Mouse (Mus musculus): ENCODE data around the gene Gm10134. TPM values are rescaled to one million over a fixed set of nuclear protein-coding genes. Genes with fewer than 3 reads are reported as not detected.
A peak's percentile ranks its signal among the peaks of the same experiment; 100 is the strongest.

Gene Gm10134
- polyA plus RNA-seq, 1 experiment from 2014 or later = 8.5 TPM

DNA sequence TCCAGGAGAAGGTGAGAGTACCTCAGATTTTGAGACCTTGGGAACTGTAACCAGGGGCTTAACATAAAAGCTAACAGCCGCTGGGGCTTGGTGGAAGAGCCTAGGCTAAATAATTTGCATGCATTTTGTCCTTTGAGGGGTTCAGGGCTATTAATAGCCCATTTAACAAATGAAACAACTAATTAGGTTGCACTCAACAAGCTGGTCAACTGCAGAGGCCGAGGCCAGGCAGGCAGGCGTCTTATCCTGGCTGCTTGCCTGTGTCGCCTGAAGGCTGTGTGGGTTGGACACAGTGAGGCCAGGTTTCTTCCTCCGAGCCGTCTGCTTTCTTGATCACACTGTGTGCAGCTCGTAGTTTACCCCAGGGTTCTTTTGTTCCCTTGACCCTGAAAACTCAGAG is 29.8 kb downstream of the Gm10134 start:
- ATAC-seq (ENCODE audit: insufficient read depth, low FRiP score, low read depth) = no peak
- H3K4me1 ChIP-seq = peaks cover 75% of the 10 kb centered on the region
- H3K36me3 ChIP-seq = no peaks in the 10 kb centered on the region
- H3K27ac ChIP-seq = peak overlapping the region; percentile 82
- H3K4me3 ChIP-seq (replicated peaks) = no peak overlapping the region
- WGBS = 51% methylated on average over 7 of the region's 7 CpGs
- H3K4me2 ChIP-seq = peak overlapping the region; percentile 87; the same call in 1 of the 2 replicates
- no peaks in the 10 kb centered on the region for H3K27me3 ChIP-seq (replicated peaks)
- no peaks in the 10 kb centered on the region for H3K9me3 ChIP-seq
- no peak overlapping the region for H3K9ac ChIP-seq

- H3K4me2 ChIP-seq = peak overlapping the region; percentile 87; the same call in 1 of the 2 replicates
- H3K4me3 ChIP-seq (replicated peaks) = no peak overlapping the region
Measured at GRCm38 (mm10) chr2:28536166-28536565, 30.3 kb downstream of the Gm10134 start.

DNA sequence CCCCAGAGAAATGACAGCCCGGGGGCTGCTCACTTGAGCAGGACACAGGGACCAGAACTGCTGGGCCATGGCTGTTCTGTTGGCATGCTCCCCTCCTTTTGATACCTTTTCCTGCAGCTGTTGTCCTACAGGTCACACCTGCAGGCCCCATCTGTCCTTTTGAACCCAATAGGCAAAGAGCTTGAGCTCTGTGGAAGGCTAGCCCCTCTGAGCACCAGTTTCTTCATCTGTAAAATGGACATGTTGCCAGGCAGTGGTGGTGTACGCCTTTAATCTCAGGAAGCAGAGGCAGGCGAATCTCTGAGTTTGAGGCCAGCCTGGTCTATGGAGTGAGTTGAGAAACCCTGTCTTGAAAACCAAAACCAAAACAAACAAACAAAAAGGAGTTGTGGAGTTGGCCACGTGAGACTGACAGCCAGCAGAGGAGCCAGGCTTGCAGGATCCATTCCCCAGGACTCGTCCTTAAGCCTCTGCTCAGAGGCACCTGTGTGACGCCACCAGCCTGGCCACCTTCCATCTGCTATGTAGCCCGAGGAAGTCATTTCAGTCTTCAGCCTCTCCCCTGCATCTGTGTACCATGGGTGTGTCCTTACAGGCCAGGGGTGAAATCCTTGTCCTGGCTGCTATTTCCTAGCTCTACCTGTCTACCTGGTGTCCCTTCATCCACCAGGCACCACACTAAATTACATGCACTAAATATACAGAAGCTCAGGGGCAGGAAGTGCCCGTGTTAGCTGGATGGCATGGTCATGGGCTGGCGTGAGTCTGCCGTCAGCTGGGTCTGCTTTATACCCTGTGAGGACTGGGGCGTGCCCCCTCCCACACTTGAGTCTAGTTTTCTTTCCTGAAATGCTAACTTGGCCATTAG is 31.1 kb downstream of the Gm10134 start:
- Histone ChIP-seq H3K4me2 (no peak overlapping the region), H3K9ac (no peak overlapping the region; the same call in 1 of the 2 replicates), H3K9me3 (no peaks in the 10 kb centered on the region), H3K36me3 (no peaks in the 10 kb centered on the region; the same call in 1 of the 2 replicates), H3K4me1 (peaks cover 76% of the 10 kb centered on the region), H3K4me3 (replicated peaks) (no peak overlapping the region), H3K27me3 (replicated peaks) (no peaks in the 10 kb centered on the region), H3K27ac (peak overlapping the region; percentile 63)
- 72% methylated on average over 11 of the region's 11 CpGs for WGBS
- no peak for ATAC-seq (ENCODE audit: insufficient read depth, low FRiP score, low read depth)

More at GRCm38 (mm10) chr2:28536166-28536565, 30.3 kb downstream of the Gm10134 start:
- H3K4me1 ChIP-seq = peaks cover 75% of the 10 kb centered on the region
- no peaks in the 10 kb centered on the region for H3K27me3 ChIP-seq (replicated peaks)
- WGBS = 42% methylated on average over 4 of the region's 4 CpGs
- ATAC-seq (ENCODE audit: insufficient read depth, low FRiP score, low read depth) = no peak
- H3K9ac ChIP-seq = no peak overlapping the region
- no peaks in the 10 kb centered on the region for H3K9me3 ChIP-seq
- H3K27ac ChIP-seq = peak overlapping the region; percentile 82
- H3K36me3 ChIP-seq = no peaks in the 10 kb centered on the region

GRCm38 (mm10) chr2:28537634-28537920 is 31.7 kb downstream of the Gm10134 start:
- no peak overlapping the region for H3K4me2 ChIP-seq
- ATAC-seq (ENCODE audit: insufficient read depth, low FRiP score, low read depth) = no peak
- WGBS = 42% methylated on average over 4 of the region's 4 CpGs
- peak overlapping the region; percentile 35 for H3K27ac ChIP-seq
- H3K36me3 ChIP-seq = peaks cover 4% of the 10 kb centered on the region
- H3K9ac ChIP-seq = no peak overlapping the region
- no peaks in the 10 kb centered on the region for H3K9me3 ChIP-seq
- H3K27me3 ChIP-seq (replicated peaks) = no peaks in the 10 kb centered on the region
- H3K4me1 ChIP-seq = peaks cover 76% of the 10 kb centered on the region
- H3K4me3 ChIP-seq (replicated peaks) = no peak overlapping the region

- ATAC-seq (ENCODE audit: insufficient read depth, low FRiP score, low read depth) = no peak
- Histone ChIP-seq H3K9ac (no peak overlapping the region), H3K4me3 (replicated peaks) (no peak overlapping the region), H3K27me3 (replicated peaks) (no peaks in the 10 kb centered on the region), H3K9me3 (no peaks in the 10 kb centered on the region), H3K36me3 (peaks cover 7% of the 10 kb centered on the region), H3K4me1 (peaks cover 70% of the 10 kb centered on the region), H3K4me2 (no peak overlapping the region), H3K27ac (peak overlapping the region; percentile 67; the same call in 1 of the 2 replicates)
- 74% methylated on average over 8 of the region's 8 CpGs for WGBS
Measured at GRCm38 (mm10) chr2:28537995-28538816, 32.3 kb downstream of the Gm10134 start.

- H3K9ac ChIP-seq = no peak overlapping the region
- no peaks in the 10 kb centered on the region for H3K27me3 ChIP-seq (replicated peaks)
- peak overlapping the region; percentile 67 for H3K27ac ChIP-seq
- no peaks in the 10 kb centered on the region for H3K9me3 ChIP-seq
- 50% methylated on average over 1 of the region's 1 CpGs for WGBS
- H3K4me1 ChIP-seq = peaks cover 67% of the 10 kb centered on the region
- no peak overlapping the region for H3K4me2 ChIP-seq
- peaks cover 9% of the 10 kb centered on the region for H3K36me3 ChIP-seq
- H3K4me3 ChIP-seq (replicated peaks) = no peak overlapping the region
- ATAC-seq (ENCODE audit: insufficient read depth, low FRiP score, low read depth) = no peak
Measured at GRCm38 (mm10) chr2:28538817-28539128, 32.9 kb downstream of the Gm10134 start.

DNA sequence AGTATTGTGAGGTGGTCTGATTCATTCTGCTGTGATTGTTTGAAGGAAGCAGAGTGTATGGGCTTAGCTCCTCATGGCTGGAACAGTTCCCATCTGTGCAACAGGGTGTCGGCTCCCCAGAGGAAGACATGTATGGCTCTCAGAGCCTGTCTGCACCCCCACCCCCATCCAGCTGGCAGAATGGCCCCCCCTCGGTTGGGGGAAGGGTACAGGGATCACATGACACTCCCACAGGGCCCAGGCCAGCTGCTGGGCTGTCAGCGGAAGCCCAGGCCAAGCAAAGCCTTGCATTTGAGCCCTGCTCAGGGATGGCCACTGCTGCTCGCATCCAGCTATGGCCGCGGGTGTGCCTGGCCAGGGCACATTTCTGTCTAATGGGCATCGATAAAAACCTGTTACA is 33.3 kb downstream of the Gm10134 start:
- no peak overlapping the region for H3K9ac ChIP-seq
- peak overlapping the region; percentile 67 for H3K27ac ChIP-seq
- no peaks in the 10 kb centered on the region for H3K9me3 ChIP-seq
- H3K4me1 ChIP-seq = peaks cover 63% of the 10 kb centered on the region
- WGBS = 42% methylated on average over 7 of the region's 7 CpGs
- peaks cover 13% of the 10 kb centered on the region for H3K36me3 ChIP-seq
- H3K4me3 ChIP-seq (replicated peaks) = no peak overlapping the region
- 0 out of 2 replicates have a peak, but pooled peaks have one; percentile 23 for ATAC-seq (ENCODE audit: insufficient read depth, low FRiP score, low read depth)
- no peaks in the 10 kb centered on the region for H3K27me3 ChIP-seq (replicated peaks)
- H3K4me2 ChIP-seq = peak overlapping the region; percentile 17

DNA sequence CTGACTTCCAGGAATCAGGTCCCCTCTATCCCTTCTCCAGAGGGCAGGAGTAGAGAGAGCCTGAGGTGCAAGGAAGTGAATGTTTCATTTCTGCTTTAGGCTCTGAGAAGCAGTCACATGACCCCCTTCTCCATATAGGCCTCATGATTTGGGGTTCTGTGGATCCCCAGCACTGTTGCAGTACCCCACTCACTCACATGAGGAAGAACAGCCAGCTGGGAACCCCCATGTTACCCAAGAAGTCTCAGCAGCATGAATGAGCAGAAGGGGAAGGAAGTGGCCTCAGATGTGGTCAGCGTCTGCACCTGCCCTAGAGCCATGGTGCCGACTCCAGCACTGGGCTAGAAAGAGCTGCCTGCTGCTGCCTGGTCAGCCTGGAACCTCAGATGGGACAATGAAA is 34.1 kb downstream of the Gm10134 start:
- peaks cover 55% of the 10 kb centered on the region for H3K4me1 ChIP-seq
- no peak overlapping the region for H3K4me3 ChIP-seq (replicated peaks)
- 73% methylated on average over 2 of the region's 2 CpGs for WGBS
- ATAC-seq (ENCODE audit: insufficient read depth, low FRiP score, low read depth) = no peak
- H3K9ac ChIP-seq = no peak overlapping the region
- peak overlapping the region; percentile 67 for H3K27ac ChIP-seq
- peaks cover 18% of the 10 kb centered on the region for H3K36me3 ChIP-seq
- H3K4me2 ChIP-seq = no peak overlapping the region
- H3K27me3 ChIP-seq (replicated peaks) = no peaks in the 10 kb centered on the region
- H3K9me3 ChIP-seq = no peaks in the 10 kb centered on the region

DNA sequence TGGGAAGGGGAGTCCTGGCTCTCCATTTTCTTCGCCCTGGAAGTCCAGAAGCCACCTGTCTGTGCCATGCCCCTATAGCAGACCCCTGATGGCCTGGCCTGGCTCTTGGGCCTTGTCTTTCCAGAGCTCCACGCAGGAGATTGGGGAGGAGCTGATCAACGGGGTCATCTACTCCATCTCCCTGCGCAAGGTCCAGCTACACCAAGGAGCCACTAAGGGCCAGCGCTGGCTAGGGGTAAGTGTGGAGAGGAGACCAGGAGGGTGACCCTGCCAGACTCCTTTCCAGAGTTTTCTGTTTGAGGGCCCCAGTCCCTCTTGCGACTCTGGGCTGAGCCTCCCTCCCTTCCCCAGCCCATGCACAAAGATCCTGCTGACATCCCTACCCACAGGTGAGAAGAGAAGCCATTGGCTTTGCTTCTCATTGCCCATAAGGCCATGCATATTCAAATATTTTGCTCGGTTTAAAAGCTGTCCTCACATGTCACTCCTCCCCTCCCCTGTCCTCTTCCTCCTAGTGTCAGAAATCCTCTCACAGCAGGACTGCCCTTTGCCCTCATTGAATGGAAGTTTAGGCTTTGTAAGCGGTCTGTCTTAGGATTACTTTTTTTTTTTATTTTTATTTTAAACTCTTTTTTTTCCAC is 34.8 kb downstream of the Gm10134 start:
- Histone ChIP-seq H3K9me3 (no peaks in the 10 kb centered on the region), H3K36me3 (peaks cover 25% of the 10 kb centered on the region), H3K4me2 (no peak overlapping the region), H3K9ac (no peak overlapping the region), H3K27me3 (replicated peaks) (no peaks in the 10 kb centered on the region), H3K27ac (no peak overlapping the region), H3K4me3 (replicated peaks) (no peak overlapping the region), H3K4me1 (peaks cover 48% of the 10 kb centered on the region)
- ATAC-seq (ENCODE audit: insufficient read depth, low FRiP score, low read depth) = no peak
- 75% methylated on average over 8 of the region's 8 CpGs for WGBS

DNA sequence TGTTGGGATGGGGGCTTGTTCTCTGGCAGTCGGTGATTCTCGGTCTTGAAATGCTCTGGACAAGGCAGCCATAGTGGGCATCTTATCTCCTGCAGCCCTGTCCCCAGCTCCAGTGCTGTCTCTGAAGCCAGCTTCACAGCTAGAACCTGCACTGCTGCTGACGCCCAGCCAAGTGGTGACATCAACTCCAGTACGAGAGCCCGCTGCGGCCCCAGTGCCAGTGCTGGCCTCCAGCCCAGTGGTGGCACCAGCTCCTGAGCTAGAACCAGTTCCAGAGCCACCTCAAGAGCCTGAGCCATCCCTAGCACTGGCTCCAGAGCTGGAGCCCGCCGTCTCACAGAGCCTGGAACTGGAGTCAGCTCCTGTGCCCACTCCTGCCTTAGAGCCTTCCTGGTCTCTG is 38.0 kb downstream of the Gm10134 start:
- peaks cover 33% of the 10 kb centered on the region for H3K36me3 ChIP-seq
- H3K4me3 ChIP-seq (replicated peaks) = no peak overlapping the region
- H3K9me3 ChIP-seq = no peaks in the 10 kb centered on the region
- 93% methylated on average over 8 of the region's 8 CpGs for WGBS
- no peaks in the 10 kb centered on the region for H3K27me3 ChIP-seq (replicated peaks)
- H3K27ac ChIP-seq = no peak overlapping the region
- H3K4me2 ChIP-seq = no peak overlapping the region
- peaks cover 21% of the 10 kb centered on the region for H3K4me1 ChIP-seq
- H3K9ac ChIP-seq = no peak overlapping the region
- no peak for ATAC-seq (ENCODE audit: insufficient read depth, low FRiP score, low read depth)

DNA sequence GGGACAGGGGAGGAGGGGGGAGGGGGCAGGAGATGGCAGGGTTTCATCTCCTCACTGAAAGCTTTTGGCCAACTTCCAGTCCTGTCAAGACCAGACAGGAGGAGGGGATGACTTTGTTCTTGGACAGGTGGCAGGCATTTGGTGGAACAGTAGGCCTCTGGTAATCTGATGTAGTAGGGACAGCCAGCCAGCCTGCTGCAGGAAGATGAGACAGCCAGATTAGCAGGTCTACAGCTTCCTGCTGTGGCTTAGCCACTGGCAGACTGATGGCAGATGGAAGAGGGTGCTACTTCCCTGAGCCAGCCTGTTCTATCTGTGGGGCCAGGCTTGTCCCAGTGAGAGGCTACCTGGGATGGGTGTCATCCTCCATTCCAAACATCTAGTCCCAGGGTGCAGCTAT is 40.1 kb downstream of the Gm10134 start:
- Histone ChIP-seq H3K9ac (no peak overlapping the region), H3K4me2 (no peak overlapping the region), H3K9me3 (no peaks in the 10 kb centered on the region), H3K36me3 (peaks cover 52% of the 10 kb centered on the region), H3K27ac (no peak overlapping the region), H3K27me3 (replicated peaks) (no peaks in the 10 kb centered on the region), H3K4me3 (replicated peaks) (no peak overlapping the region), H3K4me1 (peaks cover 8% of the 10 kb centered on the region; the same call in 1 of the 2 replicates)
- ATAC-seq (ENCODE audit: insufficient read depth, low FRiP score, low read depth) = no peak

GRCm38 (mm10) chr2:28546560-28546959 is 40.7 kb downstream of the Gm10134 start:
- no peaks in the 10 kb centered on the region for H3K9me3 ChIP-seq
- H3K4me3 ChIP-seq (replicated peaks) = no peak overlapping the region
- 79% methylated on average over 6 of the region's 6 CpGs for WGBS
- H3K4me1 ChIP-seq = peaks cover 5% of the 10 kb centered on the region; the same call in 1 of the 2 replicates
- H3K9ac ChIP-seq = no peak overlapping the region
- ATAC-seq (ENCODE audit: insufficient read depth, low FRiP score, low read depth) = no peak
- no peak overlapping the region for H3K4me2 ChIP-seq
- H3K27ac ChIP-seq = no peak overlapping the region
- H3K27me3 ChIP-seq (replicated peaks) = no peaks in the 10 kb centered on the region
- H3K36me3 ChIP-seq = peaks cover 54% of the 10 kb centered on the region
